Mouse (Mus musculus) heart, embryonic 16.5 days (tissue): ENCODE measurements around the gene Hecw2. TPM values are rescaled to one million over a fixed set of nuclear protein-coding genes. Genes with fewer than 3 reads are reported as not detected.

Source experiments
- ATAC-seq: fragments of 200-750 bp; cut with Nextera tagmentation; replicated peaks from 2 replicates; pipeline ENCODE4 v1.8.0; 2017; ENCODE audit warnings: moderate number of reproducible peaks; ENCODE audit not compliant: insufficient read depth, low FRiP score; ENCODE audit errors: extremely low read depth
- H3K27ac ChIP-seq: fragments of 300-500 bp; sonication (generic); 2 replicates; pipeline ENCODE4 v1.5.1; 2014; ENCODE audit warnings: mild to moderate bottlenecking, low read length, control low read depth, moderate library complexity
- H3K27me3 ChIP-seq: fragments of 300-500 bp; sonication (generic); 2 replicates; pipeline ENCODE4 v1.6.1; 2014; ENCODE audit warnings: low read length, mixed read lengths; ENCODE audit not compliant: control insufficient read depth, insufficient read depth
- H3K36me3 ChIP-seq: fragments of 300-500 bp; sonication (generic); 2 replicates; pipeline ENCODE4 v1.6.1; 2014; ENCODE audit not compliant: control insufficient read depth, insufficient read depth
- H3K4me1 ChIP-seq: fragments of 300-500 bp; sonication (generic); 2 replicates; pipeline ENCODE4 v1.6.1; 2014; ENCODE audit warnings: low read length, mixed read lengths; ENCODE audit not compliant: control insufficient read depth, insufficient read depth
- H3K4me2 ChIP-seq: fragments of 300-500 bp; sonication (generic); 2 replicates; pipeline ENCODE4 v1.6.1; 2014; ENCODE audit warnings: low read depth, mild to moderate bottlenecking, control low read depth, low read length
- H3K4me3 ChIP-seq: fragments of 300-500 bp; sonication (generic); 2 replicates; pipeline ENCODE4 v1.5.1; 2014; ENCODE audit warnings: mild to moderate bottlenecking, control low read depth, low read length
- H3K9ac ChIP-seq: fragments of 300-500 bp; sonication (generic); 2 replicates; pipeline ENCODE4 v1.6.1; 2014; ENCODE audit warnings: low read length, control low read depth
- H3K9me3 ChIP-seq: fragments of 300-500 bp; sonication (generic); replicated peaks from 2 replicates; pipeline ENCODE4 v1.6.1; 2016; ENCODE audit warnings: low read length; ENCODE audit not compliant: control insufficient read depth
- WGBS: fragments of 180-500 bp; shearing (Covaris S2); extraction: QIAGEN DNeasy Blood & Tissue Kit; methylation state at CpG from one replicate; pipeline ENCODE4 v1.1.7; 2014; 5-methylcytosine and 5-hydroxymethylcytosine counted together
- polyA plus RNA-seq: library from polyadenylated mRNA; unstranded; fragments of >200 nt; fragmentation: Nextera tagmentation; extraction: Ambion mirVana; gene quantifications from 2 replicates; pipeline ENCODE4 v1.2.1, GENCODE M21; 2015

Hecw2 gene
- polyA plus RNA-seq, 1 experiment from 2014 or later: 4.4 TPM

- Histone ChIP-seq H3K4me2 (no peak overlapping the region), H3K27me3 (no peaks in the 10 kb centered on the region), H3K4me3 (no peak overlapping the region), H3K9me3 (no peaks in the 10 kb centered on the region), H3K36me3 (peaks cover 5% of the 10 kb centered on the region; the same call in 1 of the 2 replicates), H3K9ac (no peak overlapping the region), H3K27ac (no peak overlapping the region), H3K4me1 (no peaks in the 10 kb centered on the region)
- 80% methylated on average over 2 of the region's 2 CpGs for WGBS
- no peak for ATAC-seq
Measured at GRCm38 (mm10) chr1:53808229-53808628, 386.7 kb downstream of the Hecw2 start.

DNA sequence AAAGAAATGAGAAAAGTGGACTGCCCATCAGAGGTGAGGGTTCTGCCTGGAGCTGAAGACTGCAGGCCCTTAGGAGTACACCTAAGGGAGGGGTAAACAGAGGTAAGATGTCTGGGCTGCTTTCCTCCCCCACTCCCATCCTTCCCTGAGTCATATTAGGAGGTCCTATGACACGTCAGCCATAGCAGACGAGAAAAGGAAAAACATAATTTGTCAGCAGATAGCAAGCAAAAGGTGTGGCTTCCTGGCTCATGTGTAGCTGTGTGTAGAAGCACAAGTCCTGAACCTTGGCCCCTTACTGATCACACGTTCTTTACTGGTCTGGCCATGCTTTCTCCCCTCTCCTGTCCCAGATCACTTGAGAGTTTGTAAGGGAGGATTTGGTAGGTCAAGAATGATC lies 397.2 kb downstream of the Hecw2 start:
- no peaks in the 10 kb centered on the region for H3K4me1 ChIP-seq
- no peaks in the 10 kb centered on the region for H3K27me3 ChIP-seq
- H3K9ac ChIP-seq: no peak overlapping the region
- no peak overlapping the region for H3K27ac ChIP-seq
- no peak overlapping the region for H3K4me2 ChIP-seq
- no peak for ATAC-seq
- 51% methylated on average over 3 of the region's 3 CpGs for WGBS
- H3K36me3 ChIP-seq: no peaks in the 10 kb centered on the region
- H3K4me3 ChIP-seq: no peak overlapping the region
- H3K9me3 ChIP-seq: no peaks in the 10 kb centered on the region

GRCm38 (mm10) chr1:53797074-53797473 lies 397.9 kb downstream of the Hecw2 start:
- Histone ChIP-seq H3K4me1 (no peaks in the 10 kb centered on the region), H3K27ac (no peak overlapping the region), H3K36me3 (no peaks in the 10 kb centered on the region), H3K27me3 (no peaks in the 10 kb centered on the region), H3K4me2 (no peak overlapping the region), H3K4me3 (no peak overlapping the region), H3K9ac (no peak overlapping the region), H3K9me3 (no peaks in the 10 kb centered on the region)
- no peak for ATAC-seq
- 34% methylated on average over 5 of the region's 5 CpGs for WGBS

GRCm38 (mm10) chr1:53796271-53796670 lies 398.7 kb downstream of the Hecw2 start:
- H3K4me3 ChIP-seq: no peak overlapping the region
- no peak for ATAC-seq
- H3K9me3 ChIP-seq: no peaks in the 10 kb centered on the region
- no peaks in the 10 kb centered on the region for H3K36me3 ChIP-seq
- H3K9ac ChIP-seq: no peak overlapping the region
- no peaks in the 10 kb centered on the region for H3K27me3 ChIP-seq
- no peak overlapping the region for H3K4me2 ChIP-seq
- H3K27ac ChIP-seq: no peak overlapping the region
- H3K4me1 ChIP-seq: no peaks in the 10 kb centered on the region
- 85% methylated on average over 6 of the region's 6 CpGs for WGBS

DNA sequence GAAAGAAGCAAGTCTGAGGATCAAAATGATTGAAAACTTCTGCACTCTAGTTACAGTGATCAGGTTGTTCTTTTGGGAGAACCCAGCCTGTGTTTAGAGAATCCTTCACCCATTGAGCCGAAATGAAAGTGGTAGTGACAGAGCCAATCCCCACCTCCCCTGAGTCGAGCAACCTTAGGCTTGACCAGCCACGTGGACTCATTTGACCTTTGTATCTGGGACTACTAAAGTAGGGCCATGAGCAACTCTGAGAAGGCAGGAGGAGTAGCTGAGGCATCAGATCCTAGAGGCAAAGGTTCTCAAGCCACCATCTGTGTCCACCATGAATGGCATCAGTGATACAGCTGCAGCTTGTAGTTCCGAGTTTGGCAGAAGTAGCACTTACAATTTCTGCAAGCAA lies 399.4 kb downstream of the Hecw2 start:
- 67% methylated on average over 4 of the region's 4 CpGs for WGBS
- Histone ChIP-seq H3K4me3 (no peak overlapping the region), H3K9ac (no peak overlapping the region), H3K27me3 (no peaks in the 10 kb centered on the region), H3K4me2 (no peak overlapping the region), H3K36me3 (no peaks in the 10 kb centered on the region), H3K4me1 (no peaks in the 10 kb centered on the region), H3K9me3 (no peaks in the 10 kb centered on the region), H3K27ac (no peak overlapping the region)
- ATAC-seq: no peak

DNA sequence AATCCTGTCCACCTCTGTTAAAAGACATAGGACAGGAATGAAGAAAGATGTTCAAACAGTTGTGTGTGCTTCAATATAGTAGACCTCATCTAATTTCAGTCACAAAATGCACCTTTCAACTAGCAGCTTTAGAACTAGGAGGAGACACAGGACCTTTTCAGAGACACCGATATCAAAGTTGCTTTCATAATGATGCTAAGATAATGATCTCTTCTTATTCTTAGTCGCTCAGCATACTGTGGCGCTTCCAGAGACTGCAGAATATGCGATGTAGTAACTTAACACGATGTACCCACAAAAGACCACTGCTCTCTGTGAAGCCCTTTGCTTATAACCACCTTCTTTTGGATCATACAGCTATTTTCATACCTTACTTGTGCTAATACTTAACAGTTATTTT lies 399.9 kb downstream of the Hecw2 start:
- no peak overlapping the region for H3K9ac ChIP-seq
- H3K9me3 ChIP-seq: no peaks in the 10 kb centered on the region
- H3K4me2 ChIP-seq: no peak overlapping the region
- WGBS: 83% methylated on average over 5 of the region's 5 CpGs
- H3K4me1 ChIP-seq: no peaks in the 10 kb centered on the region
- H3K27ac ChIP-seq: no peak overlapping the region
- no peaks in the 10 kb centered on the region for H3K36me3 ChIP-seq
- no peaks in the 10 kb centered on the region for H3K27me3 ChIP-seq
- ATAC-seq: no peak
- no peak overlapping the region for H3K4me3 ChIP-seq

DNA sequence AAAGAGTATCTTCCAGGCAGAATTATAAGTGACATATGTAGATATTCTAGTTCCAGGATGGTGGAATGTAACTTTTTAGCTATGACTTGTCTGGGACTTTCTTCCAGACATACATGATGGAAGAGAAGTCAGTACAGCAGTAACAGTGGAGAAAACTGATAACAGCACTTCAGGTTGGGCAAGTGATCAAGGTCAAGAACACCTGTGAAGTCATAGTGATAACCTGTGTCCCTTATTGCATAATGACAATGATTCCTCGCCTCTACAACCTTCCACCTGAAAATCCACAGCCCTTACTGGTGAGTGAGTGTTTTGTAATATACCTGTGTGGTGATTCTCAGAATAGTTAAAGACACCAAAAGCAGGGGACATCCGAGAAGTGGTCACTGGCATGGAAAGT lies 400.7 kb downstream of the Hecw2 start:
- H3K9ac ChIP-seq: no peak overlapping the region
- no peaks in the 10 kb centered on the region for H3K4me1 ChIP-seq
- no peak overlapping the region for H3K4me2 ChIP-seq
- H3K27ac ChIP-seq: no peak overlapping the region
- WGBS: 88% methylated on average over 2 of the region's 2 CpGs
- ATAC-seq: no peak
- no peaks in the 10 kb centered on the region for H3K27me3 ChIP-seq
- no peak overlapping the region for H3K4me3 ChIP-seq
- no peaks in the 10 kb centered on the region for H3K36me3 ChIP-seq
- no peaks in the 10 kb centered on the region for H3K9me3 ChIP-seq

GRCm38 (mm10) chr1:53791343-53791742 lies 403.6 kb downstream of the Hecw2 start:
- Histone ChIP-seq H3K4me3 (no peak overlapping the region), H3K9ac (no peak overlapping the region), H3K9me3 (no peaks in the 10 kb centered on the region), H3K36me3 (no peaks in the 10 kb centered on the region), H3K4me2 (no peak overlapping the region), H3K4me1 (no peaks in the 10 kb centered on the region), H3K27ac (no peak overlapping the region), H3K27me3 (no peaks in the 10 kb centered on the region)
- peak; percentile 72; the same call in 1 of the 2 replicates for ATAC-seq
- WGBS: 58% methylated on average over 2 of the region's 2 CpGs

GRCm38 (mm10) chr1:53784721-53785418 lies 410.1 kb downstream of the Hecw2 start, which contains the start of gene Stk17b:
Gene Stk17b, minus strand, starts transcription at chr1:53785224.
- peak within 1 kb of the TSS; percentile 76 for H3K4me2 ChIP-seq
- H3K9ac ChIP-seq: peak within 1 kb of the TSS; percentile 85
- H3K36me3 ChIP-seq: no peaks in the 10 kb centered on the region
- H3K4me1 ChIP-seq: peaks cover 2% of the 10 kb centered on the region
- no peaks in the 10 kb centered on the region for H3K9me3 ChIP-seq
- peak within 1 kb of the TSS; percentile 90 for H3K27ac ChIP-seq
- H3K27me3 ChIP-seq: no peaks in the 10 kb centered on the region
- under 1% methylated on average over 80 of the region's 81 CpGs for WGBS
- peak within 1 kb of the TSS; percentile 68 for H3K4me3 ChIP-seq
- peak; percentile 97 for ATAC-seq
